Mouse (Mus musculus) adrenal gland, adult 8-10 months (tissue): ENCODE data around the gene Gramd1c. TPM values are rescaled to one million over a fixed set of nuclear protein-coding genes. Genes with fewer than 3 reads are reported as not detected.

Experiments
- DNase-seq: peaks from one replicate; pipeline ENCODE4 v3.0.0; 2022
- microRNA-seq, 2 experiments: library from miRNA; unstranded; fragments of <30 nt; microRNA quantifications; one replicate each; pipeline ENCODE4 v1.2.0; 2022
- total RNA-seq, 4 experiments: library from RNA; stranded (reverse); gene quantifications; 2 replicates each; pipeline ENCODE4 v1.2.4; 2022

Gene Gramd1c
- total RNA-seq, 4 experiments from 2014 or later, result 0.52 to 1.7 (median 1.3) TPM

DNA sequence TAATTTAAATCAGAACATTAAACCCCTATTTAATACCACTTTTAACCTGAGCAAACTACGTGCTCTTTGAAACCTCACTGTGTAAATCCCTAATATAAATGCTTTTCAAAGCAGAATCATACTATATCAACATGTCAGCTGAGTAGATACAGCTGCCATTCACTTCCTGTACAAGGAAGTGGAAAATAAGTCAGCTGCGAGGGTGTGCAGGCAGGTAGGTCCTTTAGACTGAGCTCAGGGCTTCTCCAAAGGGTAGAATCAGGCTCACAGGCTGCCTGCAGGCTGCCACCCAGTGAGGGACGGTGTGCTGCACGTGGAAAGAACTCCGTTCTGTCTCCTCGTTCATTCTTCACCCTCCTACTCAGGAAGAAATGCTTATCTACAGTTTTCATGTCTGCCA, 108.2 kb downstream of the Gramd1c start:
- no peak for DNase-seq

DNA sequence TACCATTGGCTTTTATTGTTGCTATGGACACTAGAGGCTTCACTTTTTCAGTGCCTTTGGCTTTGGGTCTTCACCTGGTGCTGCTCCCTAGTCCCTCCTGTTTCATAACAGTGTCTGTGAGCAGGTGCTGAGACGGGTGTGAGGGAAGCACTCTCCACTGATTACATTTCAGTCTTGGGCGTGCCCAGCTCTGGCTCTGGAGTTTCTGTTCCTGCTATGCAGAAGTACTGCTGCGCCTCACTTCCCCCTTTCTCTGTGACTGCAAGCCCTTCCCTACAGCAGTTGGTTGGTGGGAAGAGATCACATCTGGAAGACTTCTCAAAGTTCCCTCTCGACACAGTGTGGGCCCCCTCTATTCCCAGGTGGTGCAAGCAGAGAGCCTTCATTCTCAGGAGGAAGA, 111.6 kb downstream of the Gramd1c start:
- DNase-seq, result no peak

DNA sequence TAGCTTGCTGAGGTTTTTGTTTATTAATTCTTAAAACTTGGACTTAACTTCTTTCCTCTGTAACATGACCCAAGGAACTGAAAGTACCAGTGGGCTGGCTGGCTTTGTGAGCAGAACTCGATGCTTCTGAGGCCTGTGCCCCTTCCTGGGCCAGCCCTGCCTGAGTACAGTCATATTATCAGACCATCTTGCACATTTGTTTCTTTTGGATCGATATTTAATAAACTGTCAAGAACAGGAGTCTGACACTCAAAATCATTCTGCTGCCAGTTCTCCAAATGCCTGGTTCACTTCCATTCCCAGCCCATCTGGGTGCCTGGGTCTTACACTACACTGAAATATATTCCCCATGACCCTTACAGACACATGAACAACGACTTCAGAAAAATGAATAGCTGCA, 117.3 kb downstream of the Gramd1c start:
- no peak for DNase-seq

DNA sequence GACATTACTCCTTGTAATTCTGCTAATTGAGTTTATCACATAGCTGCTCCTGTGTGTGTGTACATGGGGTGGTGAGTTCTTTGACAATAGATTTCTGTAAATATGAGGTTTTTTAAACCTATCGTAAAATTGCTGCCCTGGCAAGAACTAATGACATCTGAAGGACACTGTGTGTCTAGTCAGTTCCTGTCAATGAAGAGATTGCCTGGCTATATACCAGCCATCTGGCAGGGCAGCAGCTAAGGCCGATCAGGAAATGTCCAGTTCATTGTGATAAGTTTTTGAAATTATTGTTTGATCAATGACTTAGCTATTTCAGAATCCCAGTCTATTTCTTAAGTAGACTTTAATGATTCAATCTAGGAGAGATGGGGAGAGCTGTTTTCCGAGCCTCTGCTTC, 117.8 kb downstream of the Gramd1c start:
- DNase-seq, result no peak

DNA sequence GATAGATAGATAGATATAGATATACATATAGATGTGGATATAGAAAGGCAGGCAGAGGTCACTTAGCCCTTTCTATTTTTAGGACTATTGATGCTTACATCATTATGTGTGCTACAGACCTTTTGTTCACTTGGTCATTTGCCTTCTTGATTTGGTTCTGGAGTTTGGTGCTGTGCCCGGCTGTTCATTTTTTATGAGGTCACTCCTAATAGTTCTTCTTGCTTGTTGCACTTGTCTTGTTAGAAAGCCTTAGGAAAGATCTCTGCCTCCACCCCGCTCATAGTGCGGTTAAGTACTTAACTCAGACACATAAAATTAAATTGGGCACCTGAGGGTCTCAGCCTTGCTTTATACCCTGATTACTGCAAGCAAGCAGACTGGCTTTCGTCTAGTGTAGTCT, 122.3 kb downstream of the Gramd1c start:
- no peak for DNase-seq

DNA sequence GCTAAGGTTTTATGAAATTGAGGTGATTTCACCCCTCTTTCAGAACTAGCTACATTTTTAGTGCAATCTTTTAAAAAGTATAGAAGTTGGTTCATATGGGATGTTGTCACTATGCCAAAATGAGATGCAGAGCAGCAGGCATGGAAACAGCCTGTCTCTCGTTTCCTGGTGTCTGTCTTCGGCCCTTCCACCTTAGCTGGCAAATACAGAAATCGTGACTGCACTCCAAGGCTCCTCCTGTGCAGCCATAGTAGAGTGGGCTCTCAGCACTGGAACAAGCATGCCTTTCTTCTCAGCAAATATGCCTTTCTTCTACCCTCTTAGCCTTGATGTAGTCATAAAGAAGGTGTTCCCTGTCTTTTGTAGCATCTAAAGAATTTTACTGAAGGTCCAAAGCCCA, 127.3 kb downstream of the Gramd1c start:
- no peak for DNase-seq

DNA sequence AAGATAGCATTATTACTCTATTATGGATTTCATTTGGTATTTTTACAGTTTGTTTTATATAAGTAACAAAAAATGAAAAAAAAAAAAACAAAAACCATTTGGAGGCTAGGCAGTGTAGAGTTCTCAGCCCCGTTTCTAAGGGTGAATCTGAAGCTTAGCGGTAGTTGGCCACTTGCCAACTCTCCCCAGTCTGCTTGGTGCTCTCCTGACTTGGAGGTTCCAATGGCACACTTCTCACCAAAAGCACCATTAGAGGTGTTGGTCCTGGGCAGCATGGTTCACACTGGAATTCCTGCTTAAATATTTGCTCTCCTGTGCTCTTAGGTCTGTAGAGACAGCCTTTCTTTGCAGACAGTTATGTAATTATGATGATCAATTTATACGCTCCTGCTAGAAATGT, 127.8 kb downstream of the Gramd1c start:
- no peak for DNase-seq

DNA sequence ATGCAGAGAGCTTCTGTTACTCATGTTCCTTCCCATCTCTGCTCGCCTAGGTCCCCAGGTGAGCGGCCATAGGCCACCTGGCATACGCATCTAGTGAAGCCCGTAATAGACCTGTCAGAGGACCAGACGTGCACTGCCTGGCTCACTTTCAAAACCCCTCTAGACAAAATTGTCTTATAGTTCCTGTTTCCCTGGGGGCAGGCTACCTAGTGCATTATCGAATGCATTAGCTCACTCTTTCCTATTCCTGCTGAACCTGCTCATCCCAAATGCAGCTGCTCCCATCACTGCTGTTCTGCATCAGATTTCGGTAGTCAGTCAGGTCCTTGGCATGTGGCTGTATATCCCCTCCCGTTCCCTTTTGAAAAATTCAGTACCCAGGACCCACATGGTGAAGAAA, 128.3 kb downstream of the Gramd1c start:
- no peak for DNase-seq

DNA sequence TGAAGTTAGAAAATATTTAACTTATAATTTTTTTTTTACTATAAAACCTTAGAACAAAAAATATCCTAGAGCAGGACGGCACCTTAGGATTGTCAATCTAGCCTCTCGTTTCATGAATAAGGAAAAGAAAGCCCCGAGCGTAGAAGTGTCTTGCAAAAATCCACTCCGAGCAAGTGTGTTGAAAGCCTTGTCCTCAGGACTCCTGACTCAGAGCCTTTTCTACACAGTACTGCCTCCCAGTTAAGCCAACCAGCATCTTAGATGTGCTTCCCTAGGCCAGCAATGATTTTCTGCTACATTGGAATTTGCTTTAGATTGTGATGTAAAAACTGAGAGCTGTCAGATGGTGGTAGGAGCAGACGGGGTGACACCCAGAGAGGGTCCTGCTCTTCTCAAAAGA, 130.1 kb downstream of the Gramd1c start:
- DNase-seq, result no peak

DNA sequence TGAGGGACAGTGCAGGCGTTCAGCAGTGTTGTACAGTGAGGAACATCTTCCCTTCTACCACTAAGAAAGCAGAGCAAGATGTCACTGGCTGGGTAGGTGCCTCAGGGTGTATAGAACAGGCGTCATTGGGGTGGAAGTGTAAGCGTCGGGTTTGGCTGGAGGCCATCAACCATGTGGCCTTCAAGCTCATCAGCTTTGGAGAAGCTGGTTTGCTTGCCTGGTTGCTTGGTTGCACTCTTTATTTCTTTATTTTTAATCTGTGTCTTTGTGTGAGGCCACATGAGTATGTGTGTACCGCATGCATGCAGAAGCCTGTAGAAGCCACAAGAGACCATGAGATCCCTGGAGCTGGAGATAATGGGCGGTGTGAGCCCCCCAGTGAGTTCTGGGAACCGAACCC, 130.8 kb downstream of the Gramd1c start:
- DNase-seq, result no peak

DNA sequence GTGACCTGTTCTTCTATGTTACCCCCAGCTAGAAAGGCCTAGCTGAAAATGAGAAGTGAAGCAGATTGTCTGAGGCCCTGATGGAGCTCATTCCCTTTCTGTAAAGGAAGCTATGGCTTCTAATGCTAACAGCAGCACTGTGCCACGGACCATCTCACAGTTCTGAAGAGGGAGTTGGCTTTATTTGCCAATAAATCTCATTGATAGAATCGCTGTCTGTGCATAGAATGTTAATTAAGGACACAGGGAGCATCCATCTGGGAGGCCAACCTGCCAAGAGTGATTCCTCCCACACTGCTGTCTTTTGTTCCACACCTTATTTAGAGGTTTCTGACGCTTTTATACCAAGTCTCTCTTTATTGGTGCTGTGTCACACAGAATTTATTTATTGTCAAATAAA, 131.6 kb downstream of the Gramd1c start:
- DNase-seq, result no peak

DNA sequence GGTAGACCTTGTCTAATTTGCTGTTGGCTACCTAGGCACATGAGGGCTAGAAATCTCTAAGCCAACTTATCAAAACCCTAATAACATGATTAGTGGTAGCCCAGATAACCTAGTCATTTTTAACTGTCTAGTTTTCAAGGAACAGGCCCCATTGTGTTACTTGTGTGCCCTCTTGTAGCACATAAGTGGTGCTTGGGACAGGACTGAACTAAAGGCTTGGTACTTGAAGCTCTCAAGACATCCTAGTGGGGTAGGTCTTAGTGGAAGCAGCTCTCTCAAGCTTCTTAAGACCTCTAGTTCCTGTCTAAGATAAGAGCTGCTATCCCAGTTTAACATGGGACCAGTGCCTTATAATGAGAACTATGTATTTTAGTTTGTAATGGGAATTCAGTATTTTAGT, 132.6 kb downstream of the Gramd1c start:
- no peak for DNase-seq

Small RNA genes within 50 kb of the gene (microRNA-seq; reads per million reads assigned to microRNA genes)
- 0 reads per million in 2 experiments for gene Mir3470b

Other genes with a start within 250 kb of the Gramd1c start
- 10 to 100 TPM in 1 of 4 experiments, 1 to 10 TPM in 3; 4.7 to 10.4 (median 8.4) TPM for gene Ccdc191, start 173.5 kb downstream of the Gramd1c start, total RNA-seq
- gene Qtrt2, start 136.5 kb downstream of the Gramd1c start, total RNA-seq, result 10 to 100 TPM; 28.6 to 52.7 (median 36.6) TPM
- gene Zdhhc23, start 83.6 kb downstream of the Gramd1c start, total RNA-seq, result under 1 TPM; 0.15 to 0.87 (median 0.62) TPM
- gene Atp6v1a, start 76.4 kb upstream of the Gramd1c start, total RNA-seq, result 100 to 1,000 TPM; 144 to 168 (median 155) TPM
- gene Naa50, start 76.5 kb upstream of the Gramd1c start, total RNA-seq, result 10 to 100 TPM; 65.8 to 77.7 (median 68.0) TPM
- gene Usf3, start 109.9 kb upstream of the Gramd1c start, total RNA-seq, result 10 to 100 TPM; 24.1 to 24.9 (median 24.6) TPM